Mouse (Mus musculus) heart, postnatal 10 days (tissue): ENCODE data around the gene Skp2. TPM values are rescaled to one million over a fixed set of nuclear protein-coding genes. Genes with fewer than 3 reads are reported as not detected.
A peak's percentile ranks its signal among the peaks of the same experiment; 100 is the strongest.

Experiments
- DNase-seq, 2 experiments: peaks; one replicate each; pipeline ENCODE4 v3.0.0; 2021
- intact Hi-C: fragments of 180-260 bp; cut with DNase I; formaldehyde crosslinking; loops from one replicate; pipeline ENCODE4 v1.15.1; 2025
- total RNA-seq, 2 experiments: library from RNA; stranded (reverse); gene quantifications; 2 replicates each; pipeline ENCODE4 v1.2.3; 2021

Skp2 gene
- total RNA-seq, 2 experiments from 2014 or later: 3.5 TPM

- intact Hi-C loops: loop anchor here (10.0 kb wide), 1 partner anchor 490 kb away; no protein-coding TSS in a partner anchor
These were observed 40.6 kb downstream of the Skp2 start for GRCm38 (mm10) chr15:9114599-9114998.

GRCm38 (mm10) chr15:9114131-9114530, 41.1 kb downstream of the Skp2 start:
- DNase-seq: no peak
- intact Hi-C loops: loop anchor here (10.0 kb wide), 1 partner anchor 491 kb away; no protein-coding TSS in a partner anchor

More at GRCm38 (mm10) chr15:9114599-9114998, 40.6 kb downstream of the Skp2 start:
- no peak for DNase-seq

DNA sequence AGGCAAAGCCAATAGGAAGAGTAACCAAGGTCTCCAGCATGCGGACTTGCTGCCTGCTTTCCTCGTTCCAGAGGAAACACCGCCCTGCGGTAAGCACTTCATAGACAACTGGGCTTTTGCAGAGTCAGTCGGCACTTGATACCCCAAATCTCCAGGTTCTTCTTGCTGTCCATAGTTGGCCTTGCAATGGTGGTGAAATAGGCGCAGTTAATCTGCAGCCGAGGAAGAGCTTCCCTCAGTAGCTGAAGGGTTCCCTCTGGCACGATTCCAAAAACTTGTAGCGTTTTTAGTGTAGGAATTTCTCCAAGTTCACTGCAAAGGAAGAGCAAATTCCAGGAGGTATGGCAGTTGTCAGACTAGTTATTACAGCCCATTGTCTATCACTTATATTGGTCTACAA, 41.7 kb downstream of the Skp2 start:
- intact Hi-C loops: loop anchor here (10.0 kb wide), 1 partner anchor 491 kb away; no protein-coding TSS in a partner anchor
- DNase-seq: no peak

DNA sequence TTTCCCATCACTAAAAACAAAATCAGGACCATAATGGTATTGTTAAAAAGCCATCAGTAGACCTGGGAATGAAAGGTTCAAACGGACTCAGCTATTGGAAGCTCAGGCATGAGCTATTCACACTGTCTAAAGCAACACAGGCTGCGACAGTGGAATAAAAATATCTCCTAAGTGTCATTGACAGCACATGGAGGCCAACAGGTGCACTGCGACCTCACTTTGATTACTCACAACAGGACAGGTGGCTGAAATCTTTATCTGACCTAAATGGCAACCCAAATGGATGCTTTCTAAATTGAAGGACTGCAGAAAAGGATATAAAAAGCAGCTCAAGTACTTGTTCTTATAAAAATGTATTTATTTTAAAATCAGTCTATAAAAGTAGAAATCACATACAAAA, 43.6 kb downstream of the Skp2 start:
- intact Hi-C loops: loop anchor here (10.0 kb wide), 1 partner anchor 493 kb away; no protein-coding TSS in a partner anchor
- DNase-seq: no peak

DNA sequence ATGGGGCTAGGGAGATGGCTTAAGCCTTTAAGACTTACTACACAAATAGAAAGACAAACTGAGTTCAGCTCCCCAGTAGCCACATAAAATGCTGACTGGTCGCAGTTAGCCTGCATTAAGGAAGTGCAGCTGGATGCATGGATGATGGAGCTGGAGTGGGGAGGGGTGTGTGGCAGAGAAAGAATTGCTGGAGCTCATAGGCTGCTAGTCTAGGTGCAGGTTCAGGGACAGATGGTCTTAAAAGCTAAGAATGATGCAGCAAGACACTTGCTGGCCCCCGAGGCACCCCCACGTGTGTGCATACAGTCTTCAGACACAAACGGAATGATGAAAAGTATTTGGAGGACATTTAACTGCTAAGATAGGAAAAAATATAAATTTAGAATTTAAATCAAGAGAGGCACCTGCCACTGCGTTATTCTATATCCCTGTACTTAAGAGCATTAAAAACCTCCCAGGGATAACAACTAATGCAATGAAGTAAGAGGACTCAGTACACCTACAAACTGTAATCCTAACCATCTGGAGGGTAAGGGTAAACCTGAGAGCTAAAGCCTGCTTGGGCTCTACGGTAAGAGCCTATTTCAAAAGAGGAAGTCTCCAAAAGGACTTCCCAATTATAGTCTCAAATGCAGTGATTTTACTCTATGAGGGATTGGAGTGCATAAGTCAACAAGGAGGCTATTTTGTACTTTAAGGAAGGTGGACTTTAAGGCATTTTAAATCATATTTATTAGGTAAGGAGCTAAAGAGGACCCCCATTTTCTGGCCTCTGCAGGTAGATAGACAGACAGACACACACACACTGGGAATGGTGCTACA, 44.5 kb downstream of the Skp2 start:
- intact Hi-C loops: loop anchor here (10.0 kb wide), 1 partner anchor 494 kb away; no protein-coding TSS in a partner anchor
- no peak for DNase-seq

DNA sequence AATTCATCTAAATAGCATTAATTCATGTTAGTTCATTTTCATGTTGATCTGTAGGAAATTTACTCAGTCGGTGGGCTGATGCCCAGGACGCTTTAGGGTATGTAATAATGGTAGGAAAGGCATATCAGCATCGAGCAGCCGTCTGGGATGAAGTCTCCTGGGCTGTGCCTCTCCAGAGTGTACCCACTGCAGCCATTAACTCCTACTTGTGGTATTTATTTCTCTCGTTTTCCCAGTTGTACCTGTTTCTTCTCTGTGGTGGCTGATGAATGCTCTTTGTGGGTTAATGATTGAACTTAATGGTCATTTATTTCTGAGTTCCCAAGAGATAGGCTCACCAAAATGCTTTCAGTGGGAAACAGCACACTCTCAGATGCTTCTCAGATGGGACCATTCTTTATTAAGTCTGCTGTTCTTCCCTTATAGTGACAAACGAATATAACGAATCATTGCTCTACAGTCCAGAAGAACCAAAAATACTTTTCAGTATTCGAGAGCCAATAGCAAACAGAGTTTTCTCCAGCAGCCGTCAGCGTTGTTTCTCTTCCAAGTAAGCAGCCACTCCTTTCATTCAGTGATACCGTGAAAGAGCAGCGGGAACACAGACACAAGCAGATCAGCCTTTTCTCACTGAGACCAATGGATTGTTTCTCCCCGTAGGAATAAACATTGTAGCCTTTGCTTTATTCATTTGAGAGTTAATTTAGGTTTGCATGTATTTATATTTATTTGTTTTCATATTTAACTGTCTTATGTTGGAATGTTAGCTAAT, 48.7 kb downstream of the Skp2 start:
- DNase-seq: no peak
- intact Hi-C loops: no loop called here

DNA sequence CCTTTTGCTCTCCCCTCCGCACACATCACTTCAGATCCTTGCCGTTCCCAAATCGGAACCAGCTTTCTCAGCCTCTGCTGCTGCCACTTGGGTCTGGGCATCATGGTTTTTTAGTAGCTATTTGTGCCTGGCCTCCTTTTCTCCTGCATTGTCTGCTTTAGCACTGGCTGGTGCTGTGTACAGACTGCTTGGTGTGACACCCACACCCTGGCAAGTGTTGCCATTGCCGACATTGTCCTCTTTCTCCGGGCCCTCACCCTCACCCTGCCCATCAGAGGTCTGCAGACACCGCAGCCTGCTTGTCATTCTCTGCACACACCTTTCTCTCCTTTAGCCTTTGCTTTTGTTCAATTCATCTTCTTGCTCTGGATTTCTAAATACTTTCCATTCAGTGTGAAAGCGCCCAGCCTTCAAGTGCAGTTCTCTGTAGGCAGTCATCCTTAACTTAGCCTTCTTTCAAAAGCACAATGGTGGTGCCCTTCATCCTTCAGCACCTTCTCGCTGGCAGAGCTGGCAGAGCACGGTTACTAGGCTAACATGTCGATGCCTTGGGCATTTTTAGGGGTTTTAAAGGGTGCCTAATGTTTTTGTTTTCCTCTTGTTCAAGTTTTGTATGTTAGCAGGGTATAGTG, 54.7 kb downstream of the Skp2 start:
- no peak for DNase-seq
- intact Hi-C loops: no loop called here

- DNase-seq: no peak
- intact Hi-C loops: no loop called here
These were observed 58.4 kb downstream of the Skp2 start for GRCm38 (mm10) chr15:9096865-9097264.

DNA sequence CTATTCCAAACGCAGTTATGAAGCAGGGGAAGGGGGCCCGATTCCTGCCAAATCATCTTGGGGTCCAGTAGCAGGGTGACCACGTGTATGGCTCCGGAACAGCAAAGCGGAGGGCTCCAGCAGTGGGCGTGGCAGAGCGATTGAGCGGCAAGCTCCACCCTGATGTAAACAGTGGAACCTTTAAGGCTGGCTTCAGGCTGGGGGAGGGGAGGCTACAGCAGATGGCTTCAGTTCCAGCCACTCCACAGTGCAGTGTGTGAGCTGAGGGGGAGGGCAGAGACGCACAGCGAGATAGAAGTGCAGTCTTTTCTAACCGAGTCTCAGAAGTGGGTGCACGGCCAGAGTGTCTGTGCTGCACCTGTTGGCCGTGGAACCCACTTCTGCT, 60.9 kb downstream of the Skp2 start:
- peak; percentile 26 to 42 for DNase-seq

GRCm38 (mm10) chr15:9093598-9094365, 61.4 kb downstream of the Skp2 start:
- no peak for DNase-seq
- intact Hi-C loops: no loop called here

More for the DNA sequence above, 60.9 kb downstream of the Skp2 start:
- intact Hi-C loops: no loop called here

GRCm38 (mm10) chr15:9090662-9091061, 64.6 kb downstream of the Skp2 start:
- intact Hi-C loops: no loop called here
- DNase-seq: no peak

DNA sequence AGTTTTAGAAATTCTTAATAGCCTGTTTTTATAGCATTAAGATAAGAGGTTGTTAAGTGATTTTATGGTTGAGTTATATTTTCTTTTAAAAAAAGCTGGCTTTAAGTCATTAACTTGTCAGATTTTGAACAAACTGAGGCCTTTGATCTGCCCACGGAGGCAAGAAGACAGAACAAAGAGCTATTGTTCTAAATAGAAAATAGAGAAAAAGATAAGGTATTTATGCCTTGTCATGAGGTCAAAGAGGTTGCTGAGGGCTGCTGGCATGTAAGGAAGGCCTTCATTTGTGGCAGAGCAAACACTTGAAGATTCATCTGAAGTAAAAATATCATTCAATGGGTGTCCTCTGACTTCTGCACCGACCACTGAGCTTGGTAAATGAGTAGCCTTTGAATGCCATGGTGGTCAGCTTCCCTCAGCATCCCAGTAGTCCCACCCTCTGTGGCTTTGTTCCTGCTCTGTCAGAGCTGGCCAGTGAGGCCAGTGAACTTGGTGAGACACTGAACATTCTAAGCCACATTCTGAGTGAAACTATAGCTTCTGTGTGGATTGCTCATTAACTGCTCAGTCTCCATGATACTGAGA, 66.0 kb downstream of the Skp2 start:
- intact Hi-C loops: no loop called here
- DNase-seq: no peak

GRCm38 (mm10) chr15:9088683-9089072, 66.5 kb downstream of the Skp2 start:
- intact Hi-C loops: no loop called here
- no peak for DNase-seq

DNA sequence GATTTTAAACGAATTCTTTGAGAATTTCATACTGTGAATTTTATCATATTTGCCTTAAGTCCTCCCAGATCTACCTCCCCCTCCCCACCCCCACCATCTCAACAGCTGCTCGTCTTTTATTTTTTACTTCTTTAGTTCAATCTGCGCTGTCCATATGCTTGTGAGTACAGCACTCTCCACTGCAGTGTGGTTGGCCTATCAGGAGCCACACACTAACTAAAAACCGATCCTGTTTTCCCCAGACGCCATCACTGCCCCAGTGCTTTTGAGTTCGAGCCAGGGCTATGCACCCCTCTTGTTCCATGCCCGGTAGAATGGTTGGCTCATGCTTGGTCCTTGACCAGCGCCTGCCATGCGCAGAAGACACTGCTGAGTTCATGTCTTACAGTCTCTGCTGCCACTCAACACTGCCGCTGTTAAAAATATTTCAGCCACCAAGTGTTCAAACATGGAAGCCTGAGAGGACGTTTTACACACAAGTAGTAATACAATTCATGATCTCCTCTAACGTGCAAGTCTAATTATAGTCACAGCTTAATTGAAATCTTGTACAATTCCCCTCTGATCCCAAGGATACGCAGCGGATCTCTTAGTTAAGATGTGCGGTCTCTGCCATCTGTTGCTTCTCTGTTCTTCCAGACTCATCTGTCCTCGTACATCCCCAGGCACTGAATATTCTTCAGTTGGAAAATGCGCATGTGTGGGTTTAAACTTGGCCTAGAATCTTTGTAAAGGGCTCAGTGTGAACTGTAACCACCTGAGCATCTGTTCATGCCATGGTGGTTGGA, 67.1 kb downstream of the Skp2 start:
- no peak for DNase-seq
- intact Hi-C loops: no loop called here

- no peak for DNase-seq
- intact Hi-C loops: no loop called here
These were observed 67.8 kb downstream of the Skp2 start for GRCm38 (mm10) chr15:9087421-9087820.

- intact Hi-C loops: no loop called here
- DNase-seq: no peak
These were observed 68.4 kb downstream of the Skp2 start for GRCm38 (mm10) chr15:9086813-9087212.

GRCm38 (mm10) chr15:9082753-9083152, 72.5 kb downstream of the Skp2 start:
- intact Hi-C loops: no loop called here
- DNase-seq: peak in 1 of 2 experiments; percentile 40

GRCm38 (mm10) chr15:9081294-9081693, 73.9 kb downstream of the Skp2 start:
- DNase-seq: no peak
- intact Hi-C loops: no loop called here

GRCm38 (mm10) chr15:9080206-9080605, 75.0 kb downstream of the Skp2 start:
- no peak for DNase-seq
- intact Hi-C loops: no loop called here
